Mouse (Mus musculus) neural tube, embryonic 14.5 days (tissue): ENCODE results near the gene Ltv1. TPM values are rescaled to one million over a fixed set of nuclear protein-coding genes. Genes with fewer than 3 reads are reported as not detected.

Experiments used
- polyA plus RNA-seq: library from polyadenylated mRNA; unstranded; fragments of >200 nt; fragmentation: Nextera tagmentation; extraction: Ambion mirVana; gene quantifications from 2 replicates; pipeline ENCODE4 v1.2.1, GENCODE M21; 2014

The Ltv1 gene
- polyA plus RNA-seq, 1 experiment from 2014 or later: 27.6 TPM

Other genes with a start within 250 kb of the Ltv1 start
- gene Stx11, start 228.9 kb downstream of the Ltv1 start, polyA plus RNA-seq: 0.66 and 3.0 TPM in 2 replicates
- 25.5 and 28.0 TPM in 2 replicates for gene Sf3b5, start 187.8 kb downstream of the Ltv1 start, polyA plus RNA-seq
- gene Plagl1, start 132.7 kb downstream of the Ltv1 start, polyA plus RNA-seq: 29.0 and 38.5 TPM in 2 replicates
- gene Zc2hc1b, start 15.1 kb downstream of the Ltv1 start, polyA plus RNA-seq: not detected in 2 replicates